Mouse (Mus musculus) retina, postnatal 7 days (tissue): ENCODE measurements around the gene Ski.
"Not testable (repeated sequence)": the region's sequence is repeated elsewhere in the genome, so short reads cannot be mapped to it uniquely, and the experiment has no call there.

Experiments
- DNase-seq: peaks from one replicate; pipeline ENCODE4 v3.0.0-alpha.2; 2012; ENCODE audit warnings: low read depth, low spot score

Ski gene

GRCm38 (mm10) chr4:155222552-155222840 is at the start of gene Ski:
Gene Ski (minus strand): TSS chr4:155222592.
- DNase-seq = no peak

GRCm38 (mm10) chr4:155268382-155268781 is 46.0 kb upstream of the Ski start:
- no peak for DNase-seq

- DNase-seq = no peak
These were observed 45.3 kb upstream of the Ski start for GRCm38 (mm10) chr4:155267639-155268175.

- DNase-seq = no peak
These were observed 44.7 kb upstream of the Ski start for GRCm38 (mm10) chr4:155267047-155267543.

GRCm38 (mm10) chr4:155264521-155265321 is 42.3 kb upstream of the Ski start:
- DNase-seq = no peak

- no peak for DNase-seq
These were observed 29.9 kb upstream of the Ski start for GRCm38 (mm10) chr4:155252253-155252652.

- no peak for DNase-seq
These were observed 28.8 kb upstream of the Ski start for GRCm38 (mm10) chr4:155251147-155251546.

GRCm38 (mm10) chr4:155250361-155251117 is 28.1 kb upstream of the Ski start:
- no peak for DNase-seq

- DNase-seq = peak; percentile 78
These were observed 27.4 kb upstream of the Ski start, which contains the start of gene Faap20 for GRCm38 (mm10) chr4:155249648-155250351. Gene Faap20 (plus strand): TSS chr4:155249802.

- DNase-seq = peak; percentile 91
These were observed 26.9 kb upstream of the Ski start for GRCm38 (mm10) chr4:155249257-155249647.

GRCm38 (mm10) chr4:155248054-155248453 is 25.7 kb upstream of the Ski start:
- not testable (repeated sequence) for DNase-seq

- no peak for DNase-seq
These were observed 24.3 kb upstream of the Ski start for GRCm38 (mm10) chr4:155246691-155247105.

- DNase-seq = no peak
These were observed 23.5 kb upstream of the Ski start for GRCm38 (mm10) chr4:155245770-155246492.

GRCm38 (mm10) chr4:155243233-155243632 is 20.8 kb upstream of the Ski start:
- no peak for DNase-seq

GRCm38 (mm10) chr4:155242292-155242691 is 19.9 kb upstream of the Ski start:
- no peak for DNase-seq

- no peak for DNase-seq
These were observed 19.4 kb upstream of the Ski start for GRCm38 (mm10) chr4:155241789-155242188.

- DNase-seq = no peak
These were observed 17.1 kb upstream of the Ski start for GRCm38 (mm10) chr4:155239494-155239893.

- no peak for DNase-seq
These were observed 15.9 kb upstream of the Ski start for GRCm38 (mm10) chr4:155238276-155238675.

GRCm38 (mm10) chr4:155236737-155237385 is 14.5 kb upstream of the Ski start:
- no peak for DNase-seq

- DNase-seq = no peak
These were observed 13.1 kb upstream of the Ski start for GRCm38 (mm10) chr4:155235311-155236119.
